Mouse (Mus musculus) heart, embryonic 15.5 days (tissue): ENCODE measurements at regions not wholly inside any gene's neighbourhood (a gene's known extent, or its start where the extent isn't known, plus 50 kb on each side); places are given as distances from the start of the nearest gene placed in this dataset.

Experiments
- ATAC-seq: fragments of 200-750 bp; cut with Nextera tagmentation; replicated peaks from 2 replicates; pipeline ENCODE4 v1.8.0; 2017; ENCODE audit warnings: low read depth, moderate TSS enrichment; ENCODE audit not compliant: insufficient number of reproducible peaks, insufficient read depth, low FRiP score
- H3K27ac ChIP-seq: fragments of 300-500 bp; sonication (generic); 2 replicates; pipeline ENCODE4 v1.5.1; 2015; ENCODE audit warnings: mild to moderate bottlenecking, inconsistent platforms
- H3K27me3 ChIP-seq: fragments of 300-500 bp; sonication (generic); 2 replicates; pipeline ENCODE4 v1.6.1; 2015; ENCODE audit warnings: inconsistent platforms
- H3K36me3 ChIP-seq: fragments of 300-500 bp; sonication (generic); 2 replicates; pipeline ENCODE4 v1.6.1; 2015; ENCODE audit warnings: mild to moderate bottlenecking, inconsistent platforms
- H3K4me1 ChIP-seq: fragments of 300-500 bp; sonication (generic); replicated peaks from 2 replicates; pipeline ENCODE4 v1.6.1; 2015; ENCODE audit warnings: inconsistent platforms
- H3K4me2 ChIP-seq: fragments of 300-500 bp; sonication (generic); 2 replicates; pipeline ENCODE4 v1.6.1; 2015; ENCODE audit warnings: inconsistent platforms, mild to moderate bottlenecking, moderate library complexity
- H3K4me3 ChIP-seq: fragments of 300-500 bp; sonication (generic); 2 replicates; pipeline ENCODE4 v1.5.1; 2015; ENCODE audit warnings: mild to moderate bottlenecking, inconsistent platforms
- H3K9ac ChIP-seq: fragments of 300-500 bp; sonication (generic); 2 replicates; pipeline ENCODE4 v1.6.1; 2015; ENCODE audit warnings: mild to moderate bottlenecking, inconsistent platforms
- H3K9me3 ChIP-seq: fragments of 300-500 bp; sonication (generic); replicated peaks from 2 replicates; pipeline ENCODE4 v1.6.1; 2016; ENCODE audit warnings: inconsistent platforms
- WGBS: fragments of 180-500 bp; shearing (Covaris S2); methylation state at CpG from one replicate; pipeline ENCODE4 v1.1.7; 2015; ENCODE audit warnings: mixed read lengths; 5-methylcytosine and 5-hydroxymethylcytosine counted together

DNA sequence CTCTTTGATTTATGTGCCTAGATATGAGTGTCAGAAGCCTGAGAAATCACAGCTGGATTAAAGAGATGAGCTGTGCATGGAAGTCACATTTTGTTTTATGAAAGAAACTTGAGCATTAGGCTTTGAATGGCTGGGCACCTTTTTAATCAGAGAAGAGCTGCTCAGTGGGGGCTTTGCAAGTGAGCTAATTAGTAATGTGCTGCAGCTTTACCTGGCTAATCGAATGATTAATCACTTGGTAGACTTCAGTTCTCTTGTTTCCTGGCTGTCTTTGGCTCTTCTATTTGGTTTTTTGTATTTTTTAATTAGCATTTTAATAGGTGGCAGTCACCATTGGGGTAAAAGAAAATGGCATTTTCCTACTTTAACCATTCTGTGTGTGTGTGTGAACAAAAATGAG, 278.2 kb upstream of the Gm10192 start:
- Histone ChIP-seq H3K9me3 (no peaks in the 10 kb centered on the region), H3K9ac (no peak overlapping the region), H3K4me3 (no peak overlapping the region), H3K27me3 (no peaks in the 10 kb centered on the region), H3K36me3 (no peaks in the 10 kb centered on the region), H3K4me2 (no peak overlapping the region), H3K4me1 (no peaks in the 10 kb centered on the region), H3K27ac (no peak overlapping the region)
- no peak for ATAC-seq
- 83% methylated on average over 1 of the region's 1 CpGs for WGBS

DNA sequence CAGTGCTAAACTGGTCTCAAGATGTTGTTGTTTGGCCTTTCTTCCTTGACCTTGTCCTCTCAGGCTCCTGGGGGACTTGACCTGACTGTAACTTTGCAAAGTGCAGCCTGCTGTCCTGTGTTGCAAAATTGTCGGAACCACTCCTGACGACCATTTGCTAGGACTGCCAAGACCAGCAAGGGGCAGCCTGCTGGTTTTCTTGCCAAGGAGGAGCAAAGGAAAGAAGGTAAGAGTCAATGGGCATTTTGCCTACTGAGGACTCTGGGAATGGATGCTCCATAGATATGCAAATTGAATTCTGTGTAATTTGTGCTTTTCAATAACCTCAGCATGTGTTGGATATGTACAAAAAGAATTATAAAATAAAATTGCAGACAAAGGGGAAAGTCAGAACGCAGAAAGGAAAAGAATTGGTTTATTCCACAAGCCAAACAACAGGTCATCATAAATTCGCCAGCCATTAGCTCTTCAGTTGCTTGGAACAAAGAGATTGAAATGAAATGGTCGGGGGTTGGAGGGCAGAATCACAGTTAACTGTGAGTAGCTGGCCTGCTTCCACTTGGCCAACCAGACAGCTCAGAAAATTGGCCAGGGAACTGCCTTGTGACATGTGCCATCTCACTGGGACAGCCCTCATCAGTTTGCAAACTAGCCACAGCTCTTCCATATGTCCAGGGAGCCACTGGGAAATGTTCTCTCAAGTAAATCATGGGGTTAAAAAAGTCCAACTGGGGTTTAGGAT, 256.5 kb upstream of the Gm10192 start:
- Histone ChIP-seq H3K36me3 (no peaks in the 10 kb centered on the region), H3K9me3 (no peaks in the 10 kb centered on the region), H3K4me2 (no peak overlapping the region), H3K9ac (no peak overlapping the region), H3K4me3 (no peak overlapping the region), H3K27me3 (no peaks in the 10 kb centered on the region), H3K27ac (no peak overlapping the region), H3K4me1 (no peaks in the 10 kb centered on the region)
- no peak for ATAC-seq
- 72% methylated on average over 5 of the region's 5 CpGs for WGBS

DNA sequence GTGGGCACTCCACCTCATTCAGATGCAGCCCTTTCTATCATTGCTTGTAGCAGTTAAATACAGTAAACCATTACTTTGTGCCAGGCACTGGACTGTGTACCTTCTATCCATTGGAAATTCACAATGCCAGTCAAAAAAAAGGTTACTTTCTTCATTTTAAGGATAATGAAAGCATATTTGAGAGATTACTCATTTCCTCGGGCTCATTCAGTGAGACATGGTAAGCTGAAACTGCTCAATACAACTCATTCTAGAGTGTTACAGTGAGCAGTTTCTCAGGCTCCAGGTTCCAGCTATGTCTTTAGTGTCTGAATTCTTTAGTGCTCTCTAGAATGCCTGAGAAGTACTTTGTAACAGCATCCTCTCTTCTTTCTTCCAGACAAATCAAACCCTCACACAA, 249.7 kb upstream of the Gm10192 start:
- no peak overlapping the region for H3K27ac ChIP-seq
- no peaks in the 10 kb centered on the region for H3K27me3 ChIP-seq
- no peak for ATAC-seq
- WGBS = 58% methylated on average over 1 of the region's 1 CpGs
- H3K4me1 ChIP-seq = no peaks in the 10 kb centered on the region
- H3K9me3 ChIP-seq = no peaks in the 10 kb centered on the region
- no peaks in the 10 kb centered on the region for H3K36me3 ChIP-seq
- no peak overlapping the region for H3K4me3 ChIP-seq
- no peak overlapping the region for H3K4me2 ChIP-seq
- H3K9ac ChIP-seq = no peak overlapping the region

DNA sequence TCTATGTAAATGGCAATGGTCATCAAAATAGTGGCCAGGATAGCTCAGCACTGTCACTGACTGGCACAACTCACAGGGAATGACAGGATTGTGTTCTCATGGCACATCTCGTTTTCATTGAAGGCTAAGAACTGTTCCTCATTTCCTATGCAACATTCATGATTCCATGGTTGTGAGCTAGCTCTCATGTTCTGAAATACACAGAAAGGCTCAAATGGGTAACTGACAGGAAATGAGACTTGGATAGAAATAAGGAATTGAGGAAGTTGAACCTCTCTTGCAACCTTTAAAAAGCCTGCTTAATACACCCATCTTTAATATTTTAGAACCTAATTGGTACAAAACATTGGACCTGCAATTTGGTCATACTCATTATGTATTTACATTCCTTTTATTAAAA, 249.1 kb upstream of the Gm10192 start:
- no peak overlapping the region for H3K4me2 ChIP-seq
- H3K27me3 ChIP-seq = no peaks in the 10 kb centered on the region
- H3K4me1 ChIP-seq = no peaks in the 10 kb centered on the region
- H3K9me3 ChIP-seq = no peaks in the 10 kb centered on the region
- H3K36me3 ChIP-seq = no peaks in the 10 kb centered on the region
- H3K9ac ChIP-seq = no peak overlapping the region
- no peak for ATAC-seq
- H3K4me3 ChIP-seq = no peak overlapping the region
- 69% methylated on average over 1 of the region's 1 CpGs for WGBS
- H3K27ac ChIP-seq = no peak overlapping the region

- Histone ChIP-seq H3K4me1 (no peaks in the 10 kb centered on the region), H3K4me2 (no peak overlapping the region), H3K9ac (no peak overlapping the region), H3K27me3 (no peaks in the 10 kb centered on the region), H3K4me3 (no peak overlapping the region), H3K27ac (no peak overlapping the region), H3K9me3 (no peaks in the 10 kb centered on the region), H3K36me3 (no peaks in the 10 kb centered on the region)
- ATAC-seq = no peak
- 80% methylated on average over 2 of the region's 2 CpGs for WGBS
These were observed 248.3 kb upstream of the Gm10192 start for GRCm38 (mm10) chr4:97431239-97431638.

- 58% methylated on average over 1 of the region's 1 CpGs for whole genome bisulfite sequencing
- H3K9me3 ChIP-seq = no peaks in the 10 kb centered on the region
These were observed 236.9 kb upstream of the Gm10192 start for GRCm38 (mm10) chr4:97419845-97420244.

DNA sequence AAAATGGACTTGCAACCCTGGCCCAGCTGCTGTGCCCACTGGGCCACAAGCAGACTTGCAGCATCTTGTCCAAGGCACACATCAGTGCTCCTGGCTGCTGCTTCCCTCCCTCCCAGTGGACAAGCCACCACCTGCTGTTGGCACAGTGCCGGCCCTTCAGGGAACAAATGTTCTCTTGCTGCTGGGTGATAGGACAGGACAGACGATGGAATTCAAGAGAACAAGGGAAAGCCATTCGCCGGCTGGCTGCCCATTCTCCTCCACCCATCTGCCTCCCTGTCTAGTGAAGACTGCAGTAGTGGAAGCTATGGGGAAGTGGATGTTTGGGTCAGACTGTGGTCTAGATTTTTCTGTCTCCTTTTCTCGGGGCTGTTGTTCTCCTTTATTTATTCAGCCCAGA, 235.7 kb upstream of the Gm10192 start:
- H3K9me3 ChIP-seq = no peaks in the 10 kb centered on the region
- WGBS = 30% methylated on average over 5 of the region's 5 CpGs
- no peak overlapping the region for H3K4me3 ChIP-seq
- H3K9ac ChIP-seq = no peak overlapping the region
- no peaks in the 10 kb centered on the region for H3K27me3 ChIP-seq
- H3K4me1 ChIP-seq = no peaks in the 10 kb centered on the region; the same call in 1 of the 2 replicates
- ATAC-seq = no peak
- H3K36me3 ChIP-seq = no peaks in the 10 kb centered on the region
- no peak overlapping the region for H3K4me2 ChIP-seq
- no peak overlapping the region for H3K27ac ChIP-seq

More at GRCm38 (mm10) chr4:97419845-97420244, 236.9 kb upstream of the Gm10192 start:
- no peak for ATAC-seq
- Histone ChIP-seq H3K4me2 (no peak overlapping the region), H3K4me1 (no peaks in the 10 kb centered on the region; the same call in 1 of the 2 replicates), H3K9ac (no peak overlapping the region), H3K4me3 (no peak overlapping the region), H3K36me3 (no peaks in the 10 kb centered on the region), H3K27ac (no peak overlapping the region), H3K27me3 (no peaks in the 10 kb centered on the region)

DNA sequence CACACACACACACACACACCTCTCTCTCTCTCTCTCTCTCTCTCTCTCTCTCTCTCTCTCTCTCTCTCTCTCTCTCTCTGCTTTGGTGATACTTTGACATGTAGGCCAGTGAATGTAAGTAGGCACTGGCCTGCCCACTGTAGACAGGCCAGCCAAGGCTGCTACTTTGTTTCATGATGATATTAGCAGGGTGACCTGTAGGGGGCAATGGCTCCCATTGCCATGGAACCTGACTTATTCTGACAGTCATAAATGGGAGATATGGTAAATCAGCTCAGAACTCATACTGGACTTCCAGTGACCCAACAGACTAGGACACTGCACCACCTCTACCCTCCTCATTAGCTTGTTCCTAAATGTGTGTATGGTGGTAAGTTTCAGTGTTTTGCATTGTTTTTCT, 235.0 kb upstream of the Gm10192 start:
- H3K4me3 ChIP-seq = no peak overlapping the region
- no peaks in the 10 kb centered on the region for H3K9me3 ChIP-seq
- no peak overlapping the region for H3K27ac ChIP-seq
- H3K4me2 ChIP-seq = no peak overlapping the region
- no peaks in the 10 kb centered on the region for H3K36me3 ChIP-seq
- ATAC-seq = no peak
- H3K9ac ChIP-seq = no peak overlapping the region
- H3K4me1 ChIP-seq = no peaks in the 10 kb centered on the region; the same call in 1 of the 2 replicates
- no peaks in the 10 kb centered on the region for H3K27me3 ChIP-seq

DNA sequence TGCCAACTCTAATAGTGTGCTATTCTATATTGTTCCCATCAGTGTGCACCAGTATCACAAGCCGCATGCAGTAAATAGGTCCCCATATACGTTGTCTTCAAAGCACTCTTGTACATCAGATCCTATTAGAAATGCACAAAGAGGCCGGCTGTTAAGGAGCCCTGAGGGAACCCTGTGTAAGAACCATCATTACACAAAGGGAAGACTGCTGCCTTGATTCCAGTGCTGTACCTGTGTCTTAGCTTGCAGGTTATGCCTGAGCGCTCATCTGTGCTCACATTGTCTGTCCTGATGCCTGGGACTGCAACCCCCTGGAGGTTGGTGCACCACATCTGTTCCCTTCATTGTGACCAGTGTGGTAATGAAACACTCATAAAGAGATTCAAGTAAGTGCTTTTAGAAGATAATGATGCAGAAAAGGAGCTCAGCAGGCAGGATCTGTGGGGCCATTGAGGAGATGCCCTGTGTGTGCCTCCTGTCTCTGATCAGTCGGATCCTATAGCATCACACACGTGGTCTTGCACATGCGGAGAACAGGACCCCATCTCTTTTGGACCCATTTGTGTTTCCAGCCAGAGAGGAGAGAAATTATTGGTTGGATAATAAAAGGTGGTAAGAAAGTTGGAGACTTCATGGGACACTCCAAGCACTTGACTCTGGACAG, 225.8 kb upstream of the Gm10192 start:
- H3K27ac ChIP-seq = no peak overlapping the region
- no peaks in the 10 kb centered on the region for H3K4me1 ChIP-seq
- no peak for ATAC-seq
- no peaks in the 10 kb centered on the region for H3K27me3 ChIP-seq
- no peaks in the 10 kb centered on the region for H3K36me3 ChIP-seq
- no peaks in the 10 kb centered on the region for H3K9me3 ChIP-seq
- H3K9ac ChIP-seq = no peak overlapping the region
- H3K4me2 ChIP-seq = no peak overlapping the region
- 86% methylated on average over 7 of the region's 7 CpGs for WGBS
- H3K4me3 ChIP-seq = no peak overlapping the region

DNA sequence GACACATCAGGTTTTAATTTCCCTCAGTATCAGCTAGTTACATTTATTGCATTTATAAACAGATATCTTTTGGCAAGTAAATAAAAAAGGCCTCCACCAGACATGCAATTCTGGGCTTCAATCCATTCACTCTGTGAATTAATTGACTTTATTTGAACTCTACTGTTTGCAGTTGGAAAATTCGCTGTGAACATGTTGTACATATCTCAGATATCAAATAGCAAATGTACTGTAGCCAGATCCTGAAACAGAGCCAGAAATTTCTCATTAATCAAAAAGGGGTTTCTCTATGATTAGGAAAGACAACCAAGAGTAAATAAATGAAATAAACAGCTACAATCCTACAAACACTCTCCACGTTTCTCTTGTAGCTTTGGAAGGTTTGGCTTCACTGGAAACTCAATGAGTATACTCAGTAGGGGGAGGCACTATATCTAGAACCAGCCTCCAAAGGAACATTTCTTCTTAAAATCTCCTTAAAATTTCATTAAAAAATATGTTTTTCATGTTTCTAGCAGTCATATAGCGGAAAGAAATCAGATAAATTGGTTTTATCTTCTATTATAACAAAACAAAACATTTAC, 211.8 kb upstream of the Gm10192 start:
- H3K4me2 ChIP-seq = no peak overlapping the region
- WGBS = 64% methylated on average over 3 of the region's 3 CpGs
- no peaks in the 10 kb centered on the region for H3K36me3 ChIP-seq
- no peaks in the 10 kb centered on the region for H3K27me3 ChIP-seq
- ATAC-seq = no peak
- no peak overlapping the region for H3K9ac ChIP-seq
- H3K4me3 ChIP-seq = no peak overlapping the region
- H3K27ac ChIP-seq = no peak overlapping the region
- no peaks in the 10 kb centered on the region for H3K9me3 ChIP-seq
- H3K4me1 ChIP-seq = no peaks in the 10 kb centered on the region

DNA sequence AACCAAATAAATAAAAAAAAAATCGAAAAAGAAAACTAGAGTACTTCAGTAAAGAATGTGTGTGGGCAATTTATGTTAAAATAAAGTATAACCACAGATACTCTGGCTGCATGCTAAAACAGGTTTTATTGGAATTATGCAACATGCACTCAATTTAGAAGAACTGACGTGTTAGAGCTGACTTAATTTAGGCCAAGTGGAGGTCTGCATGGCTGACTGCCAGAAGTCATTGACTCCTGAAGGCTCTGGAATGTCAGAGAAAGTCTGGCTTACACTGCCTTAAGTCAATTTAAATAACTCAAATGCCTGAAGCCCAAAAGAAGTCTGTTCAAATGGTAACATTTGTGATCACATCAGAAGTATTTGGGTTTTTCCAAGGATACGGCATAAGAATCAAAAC, 198.1 kb upstream of the Gm10192 start:
- Histone ChIP-seq H3K9ac (no peak overlapping the region), H3K4me1 (peaks cover 7% of the 10 kb centered on the region), H3K4me2 (no peak overlapping the region), H3K36me3 (no peaks in the 10 kb centered on the region), H3K9me3 (no peaks in the 10 kb centered on the region), H3K27me3 (no peaks in the 10 kb centered on the region), H3K4me3 (no peak overlapping the region), H3K27ac (no peak overlapping the region)
- ATAC-seq = no peak
- 40% methylated on average over 3 of the region's 3 CpGs for WGBS
